Comparison of ENCODE assay signal across 8 mouse cellular contexts in the genomic region with DNA sequence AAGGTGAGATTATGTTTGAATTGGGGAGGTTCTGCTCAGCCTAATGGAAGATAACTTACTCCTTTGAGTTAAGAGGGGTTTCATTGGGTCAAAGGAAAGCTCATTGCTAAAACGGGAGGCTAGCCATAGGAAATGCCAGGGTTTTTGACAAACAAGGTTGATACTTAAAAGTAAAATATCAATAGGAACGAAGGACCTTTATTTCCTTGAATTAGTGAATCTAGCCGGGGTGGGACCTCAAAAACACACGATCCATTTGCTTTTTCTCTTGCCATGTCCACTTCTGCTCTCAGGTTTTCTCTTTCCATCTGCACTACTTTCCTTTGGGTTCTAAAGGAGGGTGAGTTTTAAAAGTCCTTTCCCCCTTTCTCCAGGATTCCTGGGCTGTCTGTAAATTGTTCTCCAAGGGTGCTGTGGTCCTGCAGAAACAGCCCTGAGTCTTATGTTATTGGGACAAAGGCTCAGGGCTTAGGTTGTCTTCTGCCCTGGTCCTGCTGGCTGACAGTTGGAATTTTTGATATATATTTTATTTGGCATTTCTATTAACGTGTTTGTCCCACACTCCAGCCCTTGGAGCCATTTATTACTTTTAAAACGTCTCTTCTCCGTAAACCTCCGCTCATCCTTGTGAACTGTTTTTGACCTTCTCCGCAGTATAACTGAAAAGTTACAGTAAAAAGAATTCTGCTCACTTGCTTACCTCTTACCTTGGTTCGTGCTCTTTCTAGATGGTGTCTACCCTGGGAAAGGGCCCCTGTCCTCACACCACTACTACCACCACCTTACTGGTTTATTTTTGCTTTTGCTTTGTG. TPM values are rescaled to one million over a fixed set of nuclear protein-coding genes. Genes with fewer than 3 reads are reported as not detected.
DNase-seq lines count a peak whose midpoint lies in the region; ATAC-seq and TF ChIP-seq lines count a peak whose summit lies in the region.

No protein-coding gene starts in this region.

- peak overlapping the region; percentile 64 to 79 for H3K27ac ChIP-seq in heart, embryonic 14.5 days (replicated peaks in 1 of 2; ENCODE audit: control insufficient read depth in 1 of 2, insufficient read depth in 1 of 2, low read depth in 2 of 2, low read length in 2 of 2)
- peak overlapping the region; percentile 42; the same call in 1 of the 2 replicates for H3K27ac ChIP-seq in embryonic facial prominence, embryonic 12.5 days
- H3K27ac ChIP-seq in hindbrain, embryonic 16.5 days (ENCODE audit: low read depth, low read length): peak overlapping the region; percentile 72

- no peak overlapping the region for H3ac ChIP-seq in myocyte (ENCODE audit: control insufficient read depth, insufficient read length)

- H3K9ac ChIP-seq in heart, embryonic 14.5 days (ENCODE audit: low read length): peak overlapping the region; percentile 100
- peak overlapping the region; percentile 12 for H3K9ac ChIP-seq in embryonic facial prominence, embryonic 12.5 days
- peak overlapping the region; percentile 60 for H3K9ac ChIP-seq in hindbrain, embryonic 16.5 days (ENCODE audit: low read depth, low read length)

- H3K4me1 ChIP-seq in heart, embryonic 14.5 days (ENCODE audit: control insufficient read depth in 2 of 2, insufficient read depth in 2 of 2, low read length in 2 of 2): peaks cover 8 to 16% of the 10 kb centered on the region in 2 experiments
- H3K4me1 ChIP-seq in embryonic facial prominence, embryonic 12.5 days: peaks cover 23% of the 10 kb centered on the region; the same call in 1 of the 2 replicates
- peaks cover 5% of the 10 kb centered on the region for H3K4me1 ChIP-seq in hindbrain, embryonic 16.5 days (ENCODE audit: control insufficient read depth, insufficient read depth, low read depth, low read length)

- intact Hi-C loops in gastrocnemius, postnatal 14 days (cut with DNase I; ENCODE audit: low total_unique reads): no loop called here
- intact Hi-C loops in left cerebral cortex, postnatal 14 days (cut with DNase I): loop anchor here (2.0 to 10.0 kb wide), 5 partner anchors 214 to 1449 kb away; partner anchors contain the start of gene BC052040

- no peaks in the 10 kb centered on the region for H3K9me3 ChIP-seq in heart, embryonic 14.5 days (ENCODE audit: control insufficient read depth, low read length)
- no peaks in the 10 kb centered on the region for H3K9me3 ChIP-seq in embryonic facial prominence, embryonic 12.5 days
- no peaks in the 10 kb centered on the region for H3K9me3 ChIP-seq in hindbrain, embryonic 16.5 days (ENCODE audit: control insufficient read depth, low read length)

- WGBS in heart, embryonic 14.5 days: 36% methylated on average over 10 of the region's 10 CpGs
- WGBS in embryonic facial prominence, embryonic 12.5 days: 11% methylated on average over 10 of the region's 10 CpGs
- WGBS in hindbrain, embryonic 16.5 days: 11% methylated on average over 10 of the region's 10 CpGs

- no peak for TF ChIP-seq POLR2A in myocyte (IDR thresholded peaks at IDR 0.05; ENCODE audit: insufficient read length, low read depth)

- no peaks in the 10 kb centered on the region for H3K36me3 ChIP-seq in heart, embryonic 14.5 days (ENCODE audit: control insufficient read depth, insufficient read depth, low read length)
- no peaks in the 10 kb centered on the region for H3K36me3 ChIP-seq in embryonic facial prominence, embryonic 12.5 days
- H3K36me3 ChIP-seq in hindbrain, embryonic 16.5 days (ENCODE audit: control insufficient read depth, insufficient read depth, low read length): no peaks in the 10 kb centered on the region
- H3K36me3 ChIP-seq in myocyte (ENCODE audit: control insufficient read depth, insufficient read depth): no peaks in the 10 kb centered on the region

- no peak for DNase-seq in heart, postnatal 4 days
- DNase-seq in embryo, embryonic 10 days (ENCODE audit: low spot score): no peak
- no peak for DNase-seq in gastrocnemius, postnatal 14 days
- DNase-seq in left cerebral cortex, postnatal 14 days (ENCODE audit: low spot score in 2 of 2): no peak

- peaks cover 4% of the 10 kb centered on the region for H3K79me2 ChIP-seq in myocyte (ENCODE audit: control insufficient read depth, insufficient read depth)

- H3K4me2 ChIP-seq in heart, embryonic 14.5 days (ENCODE audit: low read length): peak overlapping the region; percentile 93
- peak overlapping the region; percentile 63 for H3K4me2 ChIP-seq in embryonic facial prominence, embryonic 12.5 days (replicated peaks)
- peak overlapping the region; percentile 64 for H3K4me2 ChIP-seq in hindbrain, embryonic 16.5 days (ENCODE audit: low read length)
- peak overlapping the region; percentile 67 for H3K4me2 ChIP-seq in myocyte (ENCODE audit: low read depth)

- peak overlapping the region; percentile 29 to 73; a peak in 3 of 4 replicates for H3K4me3 ChIP-seq in heart, embryonic 14.5 days (ENCODE audit: control insufficient read depth in 1 of 2, insufficient read depth in 1 of 2, low read depth in 1 of 2, low read length in 2 of 2)
- peak overlapping the region; percentile 76 for H3K4me3 ChIP-seq in embryonic facial prominence, embryonic 12.5 days
- H3K4me3 ChIP-seq in hindbrain, embryonic 16.5 days (ENCODE audit: low read length): peak overlapping the region; percentile 59
- no peak overlapping the region for H3K4me3 ChIP-seq in myocyte

- no peaks in the 10 kb centered on the region for H3K27me3 ChIP-seq in heart, embryonic 14.5 days (ENCODE audit: control insufficient read depth, insufficient read depth, low read length)
- H3K27me3 ChIP-seq in embryonic facial prominence, embryonic 12.5 days: peaks cover 15% of the 10 kb centered on the region; the same call in 1 of the 2 replicates
- H3K27me3 ChIP-seq in hindbrain, embryonic 16.5 days (replicated peaks; ENCODE audit: control insufficient read depth, insufficient read depth, low read length): no peaks in the 10 kb centered on the region; the same call in 1 of the 2 replicates
- no peaks in the 10 kb centered on the region for H3K27me3 ChIP-seq in myocyte (ENCODE audit: control insufficient read depth, insufficient read depth, insufficient read length)

- no peak for ATAC-seq in heart, embryonic 14.5 days (ENCODE audit: insufficient number of reproducible peaks, insufficient read depth, low FRiP score, low read depth)
- ATAC-seq in embryonic facial prominence, embryonic 12.5 days (ENCODE audit: insufficient number of reproducible peaks, insufficient read depth, low FRiP score, low TSS enrichment): no peak
- no peak for ATAC-seq in hindbrain, embryonic 16.5 days

TF ChIP-seq in myocyte, 11 proteins besides CTCF, POLR2A, EP300 and RAD21:
- TF ChIP-seq TCF12 (IDR thresholded peaks at IDR 0.05; ENCODE audit: insufficient read depth, poor library complexity, severe bottlenecking) (no peak), SRF (IDR thresholded peaks at IDR 0.05; ENCODE audit: control insufficient read depth, insufficient read length, low read depth) (no peak), MYOG (IDR thresholded peaks at IDR 0.05; ENCODE audit: control insufficient read depth in 1 of 3, insufficient read depth in 1 of 3, insufficient read length in 2 of 3, low read depth in 2 of 3) (no peak), E2F4 (IDR thresholded peaks at IDR 0.05; ENCODE audit: insufficient read depth) (no peak), MYOD1 (IDR thresholded peaks at IDR 0.05; ENCODE audit: control insufficient read depth in 1 of 3, insufficient read length in 2 of 3, low read depth in 2 of 3) (no peak), REST (IDR thresholded peaks at IDR 0.05; ENCODE audit: insufficient read depth, insufficient read length) (no peak), TCF3 (IDR thresholded peaks at IDR 0.05; ENCODE audit: insufficient read length, low read depth) (no peak), USF1 (IDR thresholded peaks at IDR 0.05; ENCODE audit: low read depth) (no peak), POLR2AphosphoS2 (IDR thresholded peaks at IDR 0.05; ENCODE audit: insufficient read length, low read depth) (no peak), MAX (IDR thresholded peaks at IDR 0.05; ENCODE audit: low read depth) (no peak), CEBPB (IDR thresholded peaks at IDR 0.05; ENCODE audit: insufficient read depth, poor library complexity, severe bottlenecking) (no peak)

RNA-seq across cellular contexts. Expression of gene Meis2, which starts 5.2 kb away (rescaled TPM):
- 30.8 and 30.9 TPM in 2 replicates for polyA plus RNA-seq in heart, embryonic 14.5 days (2014; fragmentation: Nextera tagmentation; extraction: Ambion mirVana)
- 10 to 100 TPM; 33.2 to 36.6 TPM for total RNA-seq in heart, postnatal 4 days (2021)
- 71.2 and 71.7 TPM in 2 replicates for polyA plus RNA-seq in embryonic facial prominence, embryonic 12.5 days (2016; fragmentation: Nextera tagmentation; extraction: Ambion mirVana)
- 128 and 131 TPM in 2 replicates for polyA plus RNA-seq in hindbrain, embryonic 16.5 days (2015; fragmentation: Nextera tagmentation; extraction: Ambion mirVana)
- 9.3 TPM for polyA plus RNA-seq in myocyte (2012; fragmentation: generic; extraction: Trizol)
- 1 to 10 TPM; 2.6 to 3.2 TPM for total RNA-seq in gastrocnemius, postnatal 14 days (2021)
- total RNA-seq in left cerebral cortex, postnatal 14 days (2021): 10 to 100 TPM; 80.8 to 89.3 TPM

Comparison
In these comparisons a context has a peak if more than half of its experiments do, and no peak if none do; other contexts are left out.
1. H3K9ac ChIP-seq: peak in every context shown above with its lines; median percentile 100 in heart, embryonic 14.5 days; 60 in hindbrain, embryonic 16.5 days; 12 in embryonic facial prominence, embryonic 12.5 days.